Mouse (Mus musculus) C2C12 (cell line): Measurements from ENCODE around the gene Dph1.

ENCODE experiments used
- CTCF ChIP-seq: IDR thresholded peaks from one replicate; pipeline ENCODE4 v1.5.1; 2011; ENCODE audit not compliant: control insufficient read depth, insufficient read depth, insufficient read length
- MAX ChIP-seq: IDR thresholded peaks from one replicate; pipeline ENCODE4 v1.6.1; 2011; ENCODE audit warnings: mild to moderate bottlenecking, control low read depth
- MYOG ChIP-seq: IDR thresholded peaks from one replicate; pipeline ENCODE4 v1.6.1; 2011; ENCODE audit not compliant: control insufficient read depth, insufficient read length; ENCODE audit errors: extremely low read depth
- USF1 ChIP-seq: IDR thresholded peaks from one replicate; pipeline ENCODE4 v1.6.1; 2011; ENCODE audit warnings: low read depth, mild to moderate bottlenecking, control low read depth, moderate library complexity

DNA sequence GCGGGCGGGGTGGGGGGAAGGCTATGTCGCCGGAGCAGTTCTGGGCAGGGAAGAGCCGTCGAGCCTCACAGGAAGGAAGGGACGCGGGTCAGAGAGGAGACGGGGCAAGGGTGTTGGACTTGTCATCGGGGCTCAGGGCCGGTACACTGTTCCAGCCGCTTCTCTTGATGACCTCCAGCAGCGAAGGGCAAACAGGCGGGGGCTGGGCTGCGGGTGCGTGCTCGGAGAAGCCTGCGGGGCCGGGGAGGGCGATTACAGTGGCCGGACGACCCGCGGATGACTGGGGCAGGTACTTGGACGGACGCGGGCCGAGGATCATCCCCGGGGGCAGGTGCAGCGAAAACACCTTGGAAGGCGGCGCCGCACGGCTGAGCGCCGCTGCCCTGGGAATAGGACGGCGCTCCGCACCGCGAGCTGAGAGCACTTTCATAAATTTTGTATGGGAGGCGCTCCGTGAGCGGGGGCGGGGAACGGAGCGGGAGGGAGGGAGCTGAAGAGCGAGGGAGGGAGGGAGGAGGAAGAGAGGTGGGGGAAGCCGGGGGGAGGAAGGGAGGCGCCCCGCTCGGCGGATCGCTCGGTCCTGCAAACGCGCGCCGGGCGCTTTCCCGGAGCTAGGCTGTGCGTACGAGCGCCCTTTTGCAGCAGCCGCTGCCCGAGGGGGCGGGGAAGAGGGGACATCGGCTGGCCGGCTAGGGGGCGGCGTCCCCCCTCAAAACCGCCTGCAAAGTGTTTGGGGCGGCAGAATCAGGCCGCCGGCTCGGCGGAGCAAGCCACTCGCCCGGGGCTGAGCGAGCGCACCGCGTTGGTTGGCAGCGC is 2.4 kb upstream of the Dph1 start, which contains the start of gene Rtn4rl1:
- TF ChIP-seq MYOG (no peak), MAX (no peak), USF1 (no peak), CTCF (no peak)
